Mouse (Mus musculus): ENCODE measurements around the gene Myh10.

Myh10 gene

GRCm38 (mm10) chr11:68859943-68860593, 168.7 kb downstream of the Myh10 start:
- DNase-seq (ENCODE audit: low spot score in 2 of 2), result no peak

GRCm38 (mm10) chr11:68862260-68862659, 170.9 kb downstream of the Myh10 start:
- no peak for DNase-seq (ENCODE audit: low spot score in 2 of 2)

GRCm38 (mm10) chr11:68863631-68864091, 172.3 kb downstream of the Myh10 start:
- DNase-seq (ENCODE audit: low spot score in 2 of 2), result peak in 1 of 2 experiments; percentile 21

GRCm38 (mm10) chr11:68864544-68865189, 173.3 kb downstream of the Myh10 start:
- peak; percentile 20 to 50 for DNase-seq (ENCODE audit: low spot score in 2 of 2)

Data from spleen, postnatal 36 days (tissue).